Mouse (Mus musculus) liver, embryonic 11.5 days (tissue): ENCODE data around the gene Hdac9. TPM values are rescaled to one million over a fixed set of nuclear protein-coding genes. Genes with fewer than 3 reads are reported as not detected.
"Not testable (repeated sequence)": the region's sequence is repeated elsewhere in the genome, so short reads cannot be mapped to it uniquely, and the experiment has no call there.

Experiments used
- ATAC-seq: fragments of 200-750 bp; cut with Nextera tagmentation; replicated peaks from 2 replicates; pipeline ENCODE4 v1.8.0; 2017; ENCODE audit warnings: moderate number of reproducible peaks, mild to moderate bottlenecking, moderate TSS enrichment, moderate library complexity; ENCODE audit not compliant: low FRiP score
- DNase-seq: peaks from one replicate; pipeline ENCODE4 v3.0.0-alpha.2; 2017; ENCODE audit warnings: low spot score
- H3K27ac ChIP-seq: fragments of 300-500 bp; sonication (generic); 2 replicates; pipeline ENCODE4 v1.5.1; 2014; ENCODE audit warnings: mild to moderate bottlenecking, low read depth, low read length, control low read depth
- H3K27me3 ChIP-seq: fragments of 300-500 bp; sonication (generic); replicated peaks from 2 replicates; pipeline ENCODE4 v1.6.1; 2014; ENCODE audit warnings: low read length, mixed read lengths; ENCODE audit not compliant: control insufficient read depth, insufficient read depth
- H3K36me3 ChIP-seq: fragments of 300-500 bp; sonication (generic); 2 replicates; pipeline ENCODE4 v1.6.1; 2014; ENCODE audit warnings: mild to moderate bottlenecking, low read length, moderate library complexity, mixed read lengths; ENCODE audit not compliant: control insufficient read depth, insufficient read depth
- H3K4me1 ChIP-seq: fragments of 300-500 bp; sonication (generic); replicated peaks from 2 replicates; pipeline ENCODE4 v1.6.1; 2014; ENCODE audit warnings: low read length, mixed read lengths; ENCODE audit not compliant: control insufficient read depth, insufficient read depth
- H3K4me2 ChIP-seq: fragments of 300-500 bp; sonication (generic); 2 replicates; pipeline ENCODE4 v1.6.1; 2014; ENCODE audit warnings: mild to moderate bottlenecking, control low read depth, moderate library complexity
- H3K4me3 ChIP-seq: fragments of 300-500 bp; sonication (generic); 2 replicates; pipeline ENCODE4 v1.5.1; 2014; ENCODE audit warnings: low read depth, low read length, control low read depth
- H3K9ac ChIP-seq: fragments of 300-500 bp; sonication (generic); 2 replicates; pipeline ENCODE4 v1.6.1; 2014; ENCODE audit warnings: low read depth, low read length, control low read depth
- H3K9me3 ChIP-seq: fragments of 300-500 bp; sonication (generic); 2 replicates; pipeline ENCODE4 v1.6.1; 2016; ENCODE audit warnings: low read length, inconsistent platforms, mixed read lengths; ENCODE audit not compliant: control insufficient read depth
- WGBS: fragments of 180-500 bp; shearing (Covaris S2); extraction: QIAGEN DNeasy Blood & Tissue Kit; methylation state at CpG from one replicate; pipeline ENCODE4 v1.1.7; 2014; 5-methylcytosine and 5-hydroxymethylcytosine counted together
- polyA plus RNA-seq: library from polyadenylated mRNA; unstranded; fragments of >200 nt; fragmentation: Nextera tagmentation; extraction: Ambion mirVana; gene quantifications from 2 replicates; pipeline ENCODE4 v1.2.1, GENCODE M21; 2014

Hdac9 gene
- polyA plus RNA-seq, 1 experiment from 2014 or later = 3.5 TPM

DNA sequence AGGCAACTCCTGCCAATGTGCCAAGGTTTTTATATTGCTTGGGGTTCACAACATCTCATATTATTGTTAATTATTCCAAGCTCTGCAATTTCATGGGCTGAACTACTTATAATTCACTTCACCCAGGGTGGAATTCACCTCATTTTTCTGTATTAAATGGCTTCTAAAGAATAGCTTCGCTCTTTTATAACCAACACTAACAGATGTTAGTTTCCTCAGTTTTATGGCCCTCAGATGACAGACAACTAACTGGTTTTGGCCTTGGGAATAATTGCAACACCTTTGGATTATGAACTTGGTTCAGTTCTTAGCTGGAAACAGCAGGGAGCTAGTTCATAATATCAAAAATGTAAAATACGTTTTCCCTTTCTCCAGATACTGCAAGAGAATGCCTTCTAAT, 839.9 kb downstream of the Hdac9 start:
- Histone ChIP-seq H3K4me1 (no peaks in the 10 kb centered on the region), H3K4me2 (no peak overlapping the region), H3K9ac (no peak overlapping the region), H3K9me3 (no peaks in the 10 kb centered on the region), H3K27me3 (no peaks in the 10 kb centered on the region), H3K27ac (no peak overlapping the region), H3K4me3 (no peak overlapping the region), H3K36me3 (no peaks in the 10 kb centered on the region)
- 85% methylated on average over 2 of the region's 2 CpGs for whole genome bisulfite sequencing
- DNase-seq (no peak), ATAC-seq (no peak)

DNA sequence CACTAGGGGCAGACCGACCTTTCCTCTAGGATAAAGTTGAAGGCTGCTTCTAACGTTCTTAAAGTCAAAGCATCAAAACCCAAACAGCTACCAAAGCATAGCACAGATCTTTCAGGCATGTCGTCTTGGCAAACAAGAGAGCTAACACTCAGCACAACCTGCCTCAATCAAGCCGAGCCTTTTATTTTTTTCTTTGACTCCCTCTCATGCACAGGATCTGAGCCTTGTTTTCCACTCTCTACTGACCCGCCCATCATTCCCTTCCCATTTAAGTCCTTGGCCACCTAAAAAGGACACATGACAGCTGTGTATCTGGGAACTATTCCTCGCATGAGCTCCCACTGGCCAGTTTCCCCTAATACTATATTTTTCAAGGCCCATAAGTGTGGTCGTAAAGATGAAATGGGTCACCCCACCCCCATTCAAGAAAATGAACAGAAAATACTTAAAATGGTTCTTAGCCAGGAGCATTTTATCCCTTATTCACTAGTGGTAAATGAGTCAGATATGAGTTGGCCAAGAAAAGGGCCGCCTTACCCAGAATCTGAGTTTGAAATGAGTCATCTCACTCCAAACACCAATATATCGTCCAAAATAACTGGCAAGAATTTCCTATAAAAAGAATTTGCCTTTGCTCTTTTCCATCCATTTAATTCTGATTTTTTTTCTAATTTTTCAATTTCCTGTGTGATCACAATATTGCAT, 840.9 kb downstream of the Hdac9 start:
- Histone ChIP-seq H3K36me3 (no peaks in the 10 kb centered on the region), H3K27ac (no peak overlapping the region), H3K9ac (no peak overlapping the region), H3K4me3 (no peak overlapping the region), H3K27me3 (no peaks in the 10 kb centered on the region), H3K9me3 (no peaks in the 10 kb centered on the region), H3K4me1 (no peaks in the 10 kb centered on the region), H3K4me2 (no peak overlapping the region)
- DNase-seq (no peak), ATAC-seq (no peak)
- WGBS = 84% methylated on average over 9 of the region's 9 CpGs

DNA sequence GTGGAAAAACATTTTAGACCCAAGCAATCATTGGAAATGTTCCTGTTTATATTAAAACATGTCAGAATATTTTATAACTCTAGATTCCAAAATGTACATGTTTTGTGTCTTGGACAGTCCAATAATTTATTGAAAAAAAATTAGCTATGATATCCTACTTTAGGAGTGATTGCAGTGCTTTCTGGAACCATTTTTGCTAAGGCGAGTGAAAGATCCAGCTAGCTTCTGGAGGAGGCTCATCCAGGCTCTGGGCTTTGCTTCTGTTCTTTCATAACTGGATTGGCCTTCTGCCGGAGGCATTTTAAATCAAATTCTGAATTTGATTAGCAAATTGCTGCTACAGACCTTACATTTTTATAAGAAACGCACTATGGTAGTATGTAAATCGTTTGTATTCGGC, 864.4 kb downstream of the Hdac9 start:
- H3K4me1 ChIP-seq = no peaks in the 10 kb centered on the region
- ATAC-seq (no peak), DNase-seq (no peak)
- H3K9ac ChIP-seq = no peak overlapping the region
- 86% methylated on average over 5 of the region's 5 CpGs for WGBS
- H3K9me3 ChIP-seq = no peaks in the 10 kb centered on the region
- H3K27me3 ChIP-seq = no peaks in the 10 kb centered on the region
- H3K4me2 ChIP-seq = no peak overlapping the region
- no peak overlapping the region for H3K27ac ChIP-seq
- no peaks in the 10 kb centered on the region for H3K36me3 ChIP-seq
- no peak overlapping the region for H3K4me3 ChIP-seq

DNA sequence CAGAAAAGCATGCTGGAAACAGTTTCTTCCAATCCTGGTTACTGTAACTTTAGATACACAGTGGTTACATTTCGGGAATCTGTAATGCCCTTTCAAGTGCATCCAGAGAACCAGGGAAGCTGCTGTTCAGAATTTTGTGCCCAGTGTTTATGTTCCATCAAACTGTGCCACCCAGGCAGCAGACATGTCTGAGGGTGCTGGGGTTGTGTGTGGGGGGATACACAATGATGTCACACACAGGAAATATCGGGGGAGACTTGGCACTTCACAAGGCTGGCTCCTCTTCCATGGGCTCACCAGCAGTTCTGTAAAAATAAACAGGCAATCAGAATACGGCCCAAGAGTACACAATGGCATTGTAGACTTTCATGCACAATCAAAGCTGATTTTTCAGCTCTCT, 864.9 kb downstream of the Hdac9 start:
- 60% methylated on average over 3 of the region's 3 CpGs for WGBS
- ATAC-seq (no peak), DNase-seq (no peak)

DNA sequence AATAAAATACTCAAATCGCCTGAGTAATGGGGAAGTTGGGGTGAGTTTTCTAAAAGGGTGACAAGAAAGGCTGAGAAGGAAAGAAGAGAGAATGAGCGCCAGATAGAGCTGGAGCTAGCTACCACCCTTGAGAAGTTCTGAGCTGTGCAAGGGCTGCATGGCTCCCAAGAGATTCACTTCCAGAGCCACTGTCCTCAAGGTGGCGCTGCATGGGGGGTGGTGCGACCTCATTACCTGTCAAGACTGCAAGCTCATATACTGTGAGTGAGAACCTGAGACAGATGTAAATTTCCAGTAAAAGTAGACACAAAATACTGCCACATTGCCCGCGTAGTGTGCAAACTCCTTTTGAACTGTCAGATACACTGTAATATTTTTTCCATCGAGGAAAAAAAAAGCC, 865.8 kb downstream of the Hdac9 start:
- no peaks in the 10 kb centered on the region for H3K36me3 ChIP-seq
- H3K27me3 ChIP-seq = no peaks in the 10 kb centered on the region
- no peaks in the 10 kb centered on the region for H3K4me1 ChIP-seq
- no peaks in the 10 kb centered on the region for H3K9me3 ChIP-seq
- ATAC-seq (no peak), DNase-seq (no peak)
- no peak overlapping the region for H3K27ac ChIP-seq
- H3K4me2 ChIP-seq = no peak overlapping the region
- no peak overlapping the region for H3K4me3 ChIP-seq
- WGBS = 56% methylated on average over 7 of the region's 7 CpGs
- H3K9ac ChIP-seq = no peak overlapping the region

More for the DNA sequence above, 864.9 kb downstream of the Hdac9 start:
- H3K9me3 ChIP-seq = no peaks in the 10 kb centered on the region
- H3K9ac ChIP-seq = no peak overlapping the region
- no peak overlapping the region for H3K4me3 ChIP-seq
- no peaks in the 10 kb centered on the region for H3K4me1 ChIP-seq
- no peak overlapping the region for H3K4me2 ChIP-seq
- H3K27ac ChIP-seq = no peak overlapping the region
- no peaks in the 10 kb centered on the region for H3K36me3 ChIP-seq
- H3K27me3 ChIP-seq = no peaks in the 10 kb centered on the region

DNA sequence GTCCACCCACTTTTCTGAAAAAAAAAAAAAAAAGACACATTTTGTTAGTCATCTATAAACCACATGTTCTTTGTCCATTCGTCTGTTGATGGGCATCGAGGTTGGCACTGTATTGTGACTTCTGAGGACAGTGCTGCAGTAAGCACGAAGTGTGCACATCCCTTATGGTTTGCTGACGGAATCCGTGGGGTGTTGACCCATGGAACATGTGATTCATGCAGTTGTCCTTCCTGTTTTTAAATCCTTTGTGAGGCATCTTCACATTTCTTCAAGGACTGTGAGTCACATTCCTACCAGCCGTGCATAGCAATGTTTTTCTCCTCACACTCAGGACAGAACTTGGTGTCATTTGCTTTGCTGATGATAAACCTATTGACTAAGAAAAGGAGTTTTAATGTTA, 875.9 kb downstream of the Hdac9 start:
- H3K4me1 ChIP-seq = no peaks in the 10 kb centered on the region
- no peak overlapping the region for H3K4me3 ChIP-seq
- no peaks in the 10 kb centered on the region for H3K36me3 ChIP-seq
- no peak overlapping the region for H3K9ac ChIP-seq
- H3K9me3 ChIP-seq = no peaks in the 10 kb centered on the region
- DNase-seq = no peak
- no peak for ATAC-seq
- 80% methylated on average over 6 of the region's 6 CpGs for WGBS
- H3K27ac ChIP-seq = no peak overlapping the region
- H3K27me3 ChIP-seq = no peaks in the 10 kb centered on the region
- H3K4me2 ChIP-seq = no peak overlapping the region

DNA sequence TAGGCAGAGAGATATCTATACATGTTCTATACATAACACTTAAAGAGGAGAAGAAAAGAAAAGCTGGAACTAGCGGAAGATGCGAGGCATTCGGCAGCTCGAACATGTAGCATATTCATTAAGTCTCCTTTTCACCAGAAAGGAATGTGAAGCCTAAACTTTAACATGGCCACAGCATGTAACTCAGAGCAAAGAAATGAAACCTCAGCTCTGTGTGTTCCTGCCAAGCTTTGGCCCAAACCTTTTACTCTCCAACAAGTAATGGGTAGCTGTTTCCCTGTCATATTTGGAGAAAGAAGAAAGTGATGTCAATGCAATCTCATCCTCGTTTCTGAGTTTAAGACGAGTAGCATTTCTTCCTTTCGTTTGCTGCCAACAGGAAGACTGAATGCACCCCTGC, 876.8 kb downstream of the Hdac9 start:
- Histone ChIP-seq H3K4me2 (no peak overlapping the region), H3K4me3 (no peak overlapping the region), H3K36me3 (no peaks in the 10 kb centered on the region), H3K4me1 (no peaks in the 10 kb centered on the region), H3K27ac (no peak overlapping the region), H3K9ac (no peak overlapping the region), H3K27me3 (no peaks in the 10 kb centered on the region), H3K9me3 (no peaks in the 10 kb centered on the region)
- no peak for DNase-seq
- no peak for ATAC-seq
- WGBS = 77% methylated on average over 7 of the region's 7 CpGs

DNA sequence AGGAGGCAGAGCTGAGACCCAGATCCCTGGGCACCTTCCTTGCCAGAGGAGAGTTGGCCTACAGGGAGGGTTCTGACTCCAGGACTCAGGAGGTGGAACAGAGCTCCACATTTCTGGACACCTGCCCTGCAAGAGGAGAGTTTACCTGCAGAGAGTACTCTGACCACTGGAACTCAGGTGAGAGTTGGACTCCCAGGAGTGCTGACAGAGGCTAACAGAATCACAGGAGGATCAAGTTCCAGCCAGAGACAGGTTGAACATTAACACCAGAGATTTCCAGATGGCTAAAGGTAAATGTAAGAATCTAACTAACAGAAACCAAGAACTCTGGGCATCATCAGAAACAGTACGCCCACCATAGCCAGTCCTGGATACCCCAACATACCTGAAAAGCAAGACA, 907.1 kb downstream of the Hdac9 start:
- DNase-seq, H3K9ac ChIP-seq, H3K4me3 ChIP-seq, H3K27me3 ChIP-seq, H3K4me1 ChIP-seq, H3K4me2 ChIP-seq, H3K9me3 ChIP-seq, ATAC-seq, H3K36me3 ChIP-seq, H3K27ac ChIP-seq: not testable (repeated sequence)
- 81% methylated on average over 1 of the region's 1 CpGs for WGBS
